Mouse (Mus musculus) cerebellum, adult 2 months (tissue): ENCODE measurements around the gene Twf1.

Source experiments
- CTCF ChIP-seq: fragments of 200-500 bp; IDR thresholded peaks from 2 replicates; pipeline ENCODE4 v1.5.1; 2011; ENCODE audit warnings: low read depth, mild to moderate bottlenecking, control low read depth, low read length, moderate library complexity, borderline replicate concordance; ENCODE audit not compliant: insufficient read depth
- POLR2A ChIP-seq: fragments of 200-500 bp; IDR thresholded peaks from 2 replicates; pipeline ENCODE4 v1.6.1; 2011; ENCODE audit warnings: low read length, control low read depth, borderline replicate concordance; ENCODE audit not compliant: insufficient read depth

DNA sequence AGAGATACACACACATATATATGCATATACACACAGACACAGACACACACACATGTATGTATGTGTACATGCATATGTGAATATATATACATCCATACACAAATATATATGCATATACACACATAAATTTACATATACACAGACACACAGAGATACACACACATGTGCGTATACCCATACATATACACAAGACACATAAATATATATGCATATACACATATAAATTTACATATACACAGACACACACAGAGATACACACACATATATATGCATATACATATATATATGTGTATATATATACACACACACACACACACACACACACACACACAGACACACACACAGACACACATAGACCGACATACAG is 38.8 kb upstream of the Twf1 start:
- TF ChIP-seq POLR2A (no peak), CTCF (no peak)
